Mouse (Mus musculus): ENCODE data around the gene Sult1a1. TPM values are rescaled to one million over a fixed set of nuclear protein-coding genes. Genes with fewer than 3 reads are reported as not detected.

Gene Sult1a1
- total RNA-seq, 1 experiment from 2014 or later: 17.1 TPM

DNA sequence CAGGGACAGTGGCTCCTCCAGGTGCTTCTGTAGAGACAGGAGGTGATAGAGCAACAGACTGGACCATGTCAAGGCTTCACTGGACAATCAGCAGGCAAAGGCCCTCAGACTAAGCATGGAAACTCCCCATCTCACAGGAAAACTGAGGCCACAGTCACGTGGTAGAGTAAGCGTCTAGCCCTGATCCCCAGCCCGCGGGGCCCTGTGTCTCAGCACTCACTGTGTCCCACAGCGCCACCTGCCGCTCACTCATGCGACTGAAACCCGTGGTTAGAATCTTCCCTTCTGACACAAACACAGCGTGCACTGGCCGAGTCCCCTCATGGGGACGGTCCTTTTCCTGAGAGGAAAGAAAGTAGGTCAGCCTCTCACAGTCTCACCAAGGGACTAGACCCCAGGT, 24.8 kb upstream of the Sult1a1 start:
- peak; percentile 33 to 43 for ATAC-seq (replicated peaks in 1 of 2; ENCODE audit: insufficient read depth in 1 of 2, low FRiP score in 2 of 2, low TSS enrichment in 1 of 2, low read depth in 1 of 2, poor library complexity in 2 of 2, severe bottlenecking in 2 of 2)

DNA sequence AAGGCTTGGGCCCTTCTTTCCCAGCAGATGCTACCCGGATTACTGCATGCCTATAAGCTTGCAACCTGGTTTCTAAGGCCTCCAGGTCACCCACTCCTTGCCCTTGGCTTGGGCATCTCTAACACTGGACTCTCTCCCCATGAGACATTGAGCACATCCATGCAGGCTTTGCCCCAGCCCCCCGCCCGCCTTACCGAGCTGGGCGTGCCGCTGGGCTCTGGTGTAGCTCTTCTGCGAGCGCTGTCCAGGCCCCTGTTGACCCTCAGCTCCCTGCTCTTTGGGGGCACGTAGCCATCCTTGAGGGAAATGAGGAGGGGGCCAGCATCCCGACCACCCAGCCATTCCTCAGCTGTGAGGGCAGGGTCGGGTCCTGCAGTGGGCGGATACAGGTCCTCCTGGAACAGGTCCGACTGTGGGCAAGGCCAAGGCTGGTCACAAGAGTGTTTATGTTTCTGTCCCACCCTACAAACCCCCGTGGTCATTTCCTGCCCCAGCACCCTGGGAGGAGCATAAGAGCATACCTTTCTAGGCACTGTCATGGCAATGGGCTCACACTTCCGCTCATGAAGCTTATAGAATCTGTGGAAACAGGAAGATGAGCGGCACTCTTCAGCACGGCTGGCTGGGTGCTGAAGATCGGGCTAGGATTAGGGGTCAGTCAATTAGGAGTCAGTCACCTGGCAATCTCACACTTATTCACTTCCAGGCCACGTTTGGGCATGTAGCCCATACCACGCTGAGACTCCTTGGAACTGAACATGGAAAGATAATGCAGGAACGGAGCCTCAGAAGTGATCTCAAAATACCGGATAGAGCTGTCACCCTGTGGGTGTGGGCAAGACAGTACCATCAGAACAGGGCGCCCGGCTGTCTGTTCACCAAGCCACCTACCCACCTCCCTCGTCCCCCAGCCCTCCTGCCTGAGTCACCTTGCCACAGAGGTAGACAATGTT, 24.1 kb upstream of the Sult1a1 start:
- no peak for ATAC-seq (replicated peaks in 1 of 2; ENCODE audit: insufficient read depth in 1 of 2, low FRiP score in 2 of 2, low TSS enrichment in 1 of 2, low read depth in 1 of 2, poor library complexity in 2 of 2, severe bottlenecking in 2 of 2)

DNA sequence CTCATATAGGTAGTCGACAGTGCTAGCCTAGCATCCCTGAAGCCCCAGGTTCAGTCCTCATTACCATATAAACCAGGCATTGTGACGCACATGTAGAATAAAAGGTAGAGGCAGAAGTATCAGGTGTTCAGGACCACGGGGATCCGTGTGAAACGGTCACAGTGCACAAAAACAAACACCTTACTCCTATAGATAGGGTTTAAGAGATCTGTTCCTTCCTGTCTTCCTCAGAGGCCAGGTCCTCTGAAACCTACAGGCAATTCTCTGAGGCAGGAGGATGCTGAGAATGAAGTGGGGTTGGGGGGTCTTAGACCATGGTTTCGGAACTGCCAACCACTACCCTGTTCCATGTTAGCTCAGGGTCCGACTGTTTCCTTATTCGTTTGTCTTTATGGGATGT, 21.6 kb upstream of the Sult1a1 start:
- ATAC-seq (replicated peaks in 1 of 2; ENCODE audit: insufficient read depth in 1 of 2, low FRiP score in 2 of 2, low TSS enrichment in 1 of 2, low read depth in 1 of 2, poor library complexity in 2 of 2, severe bottlenecking in 2 of 2): no peak

DNA sequence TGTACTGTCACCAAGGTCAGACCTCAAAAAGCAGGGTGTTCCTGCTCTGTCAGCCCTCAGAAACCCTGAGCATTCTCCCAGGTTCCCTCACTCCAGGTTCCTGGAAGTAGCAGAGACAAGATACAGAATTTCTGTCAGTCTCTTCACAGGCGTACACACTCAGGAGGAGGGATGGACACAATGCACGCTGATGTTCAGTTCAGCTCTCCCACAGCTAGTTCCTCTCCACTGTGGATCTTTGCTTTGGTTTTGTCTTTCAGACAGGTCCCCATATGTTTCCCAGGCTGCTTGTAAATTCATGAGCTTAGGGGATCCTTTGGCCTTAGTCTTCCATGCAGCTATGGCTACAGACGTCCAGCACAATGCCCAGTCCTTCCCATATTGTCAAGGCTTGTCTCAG, 20.7 kb upstream of the Sult1a1 start:
- ATAC-seq (replicated peaks in 1 of 2; ENCODE audit: insufficient read depth in 1 of 2, low FRiP score in 2 of 2, low TSS enrichment in 1 of 2, low read depth in 1 of 2, poor library complexity in 2 of 2, severe bottlenecking in 2 of 2): no peak

DNA sequence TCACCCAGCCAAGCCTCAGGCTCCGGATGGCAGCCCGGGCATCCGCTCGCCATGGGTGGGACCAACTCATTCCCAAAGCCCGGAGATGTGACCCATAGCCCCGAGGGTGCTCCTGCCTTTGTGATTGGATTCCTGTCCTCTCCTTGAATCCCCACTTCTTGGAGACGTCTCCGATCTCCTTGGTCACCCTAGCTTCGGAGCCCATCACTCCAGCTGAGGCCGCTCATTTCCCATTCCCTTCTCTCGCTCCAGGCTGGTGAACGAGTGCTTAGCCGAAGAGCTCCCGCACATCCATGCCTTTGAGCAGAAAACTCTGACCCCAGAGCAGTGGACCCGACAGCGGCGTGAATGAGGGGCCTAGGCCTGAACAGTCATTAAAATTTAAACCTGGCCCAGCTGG, 20.1 kb upstream of the Sult1a1 start:
- ATAC-seq (replicated peaks in 1 of 2; ENCODE audit: insufficient read depth in 1 of 2, low FRiP score in 2 of 2, low TSS enrichment in 1 of 2, low read depth in 1 of 2, poor library complexity in 2 of 2, severe bottlenecking in 2 of 2): no peak

DNA sequence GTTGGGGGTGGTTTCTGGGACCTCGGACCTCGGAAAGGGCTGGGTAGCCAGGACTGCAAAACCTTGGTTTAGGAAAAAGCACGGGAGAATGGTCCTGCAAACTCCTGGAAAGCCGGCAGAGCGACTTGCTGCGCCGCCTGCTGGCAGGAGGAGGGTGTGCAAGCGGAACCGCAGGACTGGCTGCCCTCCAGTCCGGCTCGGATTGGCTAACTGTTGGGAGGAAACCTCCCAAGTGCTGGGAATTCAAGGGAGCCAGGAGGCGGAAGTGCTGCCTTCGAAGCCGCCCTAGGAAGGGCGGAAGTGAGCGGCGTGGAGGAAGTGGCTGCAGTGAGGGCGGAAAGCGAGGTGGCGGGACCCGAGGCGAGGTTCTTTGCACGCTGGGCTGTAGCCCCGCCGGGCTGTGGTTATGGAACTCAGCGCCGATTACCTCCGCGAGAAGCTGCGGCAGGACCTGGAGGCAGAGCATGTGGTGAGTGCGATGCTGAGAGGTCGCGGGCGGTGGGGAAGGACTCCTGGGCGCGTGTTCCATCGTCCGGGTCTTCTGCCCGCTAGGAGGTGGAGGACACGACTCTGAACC, 19.5 kb upstream of the Sult1a1 start, which contains the start of gene Slx1b:
Gene Slx1b (minus strand): TSS at position 154 of the 577 bp plus-strand sequence.
- peak; percentile 85 to 86 for ATAC-seq (replicated peaks in 1 of 2; ENCODE audit: insufficient read depth in 1 of 2, low FRiP score in 2 of 2, low TSS enrichment in 1 of 2, low read depth in 1 of 2, poor library complexity in 2 of 2, severe bottlenecking in 2 of 2)

DNA sequence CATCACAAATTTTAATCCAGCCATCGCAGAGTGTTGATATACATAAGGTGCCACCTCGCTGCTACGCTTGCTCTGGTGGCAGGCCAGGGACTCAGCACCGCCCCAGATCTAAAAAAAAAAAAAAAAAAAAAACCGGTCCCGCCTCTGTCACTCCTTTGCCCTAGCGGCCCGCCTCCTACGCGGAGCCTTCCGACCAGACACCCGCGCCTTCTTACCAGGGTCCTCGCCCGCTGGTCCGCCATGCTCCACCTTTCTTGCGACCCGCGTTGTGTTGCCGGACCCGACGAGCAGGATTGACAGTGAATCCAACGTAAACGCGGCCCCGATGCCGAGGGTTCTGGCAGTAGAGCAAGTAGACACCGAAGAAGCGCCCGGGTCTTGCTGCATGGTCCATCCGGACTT, 19.0 kb upstream of the Sult1a1 start, which contains the start of gene Bola2:
Gene Bola2 (plus strand): TSS at position 192 of the 402 bp plus-strand sequence.
- ATAC-seq (replicated peaks in 1 of 2; ENCODE audit: insufficient read depth in 1 of 2, low FRiP score in 2 of 2, low TSS enrichment in 1 of 2, low read depth in 1 of 2, poor library complexity in 2 of 2, severe bottlenecking in 2 of 2): peak; percentile 64 to 84

DNA sequence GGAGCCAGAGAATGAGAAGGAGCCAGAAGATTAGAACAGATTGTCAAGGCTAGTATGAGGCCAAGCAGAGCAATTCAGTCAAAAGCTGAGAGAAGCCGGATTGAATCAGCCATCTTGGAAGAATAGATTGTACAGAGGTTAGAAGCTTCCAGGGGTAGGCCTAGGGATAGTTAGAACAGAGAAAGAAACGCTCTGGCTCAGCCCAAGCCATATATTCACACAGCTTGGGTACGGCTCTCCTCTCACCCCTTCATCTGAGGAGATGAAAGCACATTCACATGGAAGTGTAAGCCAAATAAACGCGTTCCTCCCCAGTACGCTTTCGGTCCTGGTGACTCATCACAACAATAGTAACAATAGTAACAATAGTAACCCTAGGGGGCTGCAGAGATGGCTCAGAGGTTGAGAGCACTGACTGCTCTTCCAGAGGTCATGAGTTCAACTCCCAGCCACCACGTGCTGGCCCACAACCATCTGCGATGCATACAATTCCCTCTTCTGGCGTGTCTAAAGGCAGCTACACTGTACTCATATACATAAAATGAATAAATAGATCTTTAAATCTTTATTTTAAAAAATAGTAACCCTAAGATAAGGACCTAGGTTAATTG, 18.3 kb upstream of the Sult1a1 start:
- ATAC-seq (replicated peaks in 1 of 2; ENCODE audit: insufficient read depth in 1 of 2, low FRiP score in 2 of 2, low TSS enrichment in 1 of 2, low read depth in 1 of 2, poor library complexity in 2 of 2, severe bottlenecking in 2 of 2): no peak

DNA sequence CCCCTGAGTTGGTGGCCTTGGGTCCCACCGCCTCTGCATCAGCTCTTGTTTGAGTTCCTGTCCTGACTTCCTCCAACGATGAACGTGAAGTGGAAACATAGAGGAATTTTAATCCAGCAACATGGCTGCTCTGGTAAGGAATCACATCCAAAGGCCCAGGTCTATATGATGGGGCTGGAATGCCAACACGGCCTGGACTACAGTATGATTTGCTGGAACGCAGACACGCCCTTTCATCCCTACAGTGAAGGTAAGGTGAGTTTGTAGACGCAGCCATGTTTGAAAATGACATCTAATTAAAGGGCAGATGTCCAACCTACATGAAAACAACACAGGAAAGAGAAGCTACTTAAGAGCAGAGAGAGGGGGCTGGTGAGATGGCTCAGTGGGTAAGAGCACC, 17.5 kb upstream of the Sult1a1 start:
- no peak for ATAC-seq (replicated peaks in 1 of 2; ENCODE audit: insufficient read depth in 1 of 2, low FRiP score in 2 of 2, low TSS enrichment in 1 of 2, low read depth in 1 of 2, poor library complexity in 2 of 2, severe bottlenecking in 2 of 2)

DNA sequence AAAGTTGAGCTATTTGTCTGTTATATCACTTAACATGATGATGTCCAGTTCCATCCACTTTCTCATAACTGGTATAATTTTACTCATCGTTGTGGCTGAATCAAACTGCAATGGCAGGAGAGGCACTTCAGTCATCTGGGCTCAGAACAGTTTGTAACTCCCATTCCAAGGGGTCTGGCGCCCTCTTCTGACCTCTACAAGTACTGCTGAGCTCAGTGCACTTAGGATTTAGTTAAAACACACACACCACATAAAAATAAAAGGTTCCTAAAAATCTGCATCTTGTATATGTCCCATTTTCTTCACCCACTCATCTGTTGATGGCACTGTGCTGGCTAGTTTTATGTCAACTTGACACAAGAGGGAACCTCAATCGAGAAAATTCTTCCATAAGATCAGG, 17.0 kb upstream of the Sult1a1 start:
- peak; percentile 32 to 54; a peak in 1 of 4 replicates for ATAC-seq (replicated peaks in 1 of 2; ENCODE audit: insufficient read depth in 1 of 2, low FRiP score in 2 of 2, low TSS enrichment in 1 of 2, low read depth in 1 of 2, poor library complexity in 2 of 2, severe bottlenecking in 2 of 2)

DNA sequence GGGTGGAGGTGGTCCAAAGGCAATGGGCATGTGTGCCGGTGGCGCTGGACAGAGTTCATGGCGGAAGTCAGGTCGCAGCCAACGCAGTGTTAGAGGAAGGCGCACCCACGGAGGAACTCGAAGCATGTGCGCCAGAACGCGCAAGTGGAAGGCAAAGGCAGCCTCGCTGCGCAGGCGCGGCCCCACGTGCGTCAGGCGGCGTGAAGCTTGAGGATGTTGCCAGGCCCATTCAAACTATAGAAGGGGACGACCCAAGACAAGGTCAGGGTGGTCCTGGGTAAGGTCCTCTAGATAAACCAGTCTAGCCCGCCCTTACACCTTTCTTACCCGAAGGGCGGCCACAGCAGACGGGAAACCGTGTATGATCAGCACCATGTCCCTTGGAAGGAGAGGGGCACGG, 16.2 kb upstream of the Sult1a1 start:
- ATAC-seq (replicated peaks in 1 of 2; ENCODE audit: insufficient read depth in 1 of 2, low FRiP score in 2 of 2, low TSS enrichment in 1 of 2, low read depth in 1 of 2, poor library complexity in 2 of 2, severe bottlenecking in 2 of 2): no peak

DNA sequence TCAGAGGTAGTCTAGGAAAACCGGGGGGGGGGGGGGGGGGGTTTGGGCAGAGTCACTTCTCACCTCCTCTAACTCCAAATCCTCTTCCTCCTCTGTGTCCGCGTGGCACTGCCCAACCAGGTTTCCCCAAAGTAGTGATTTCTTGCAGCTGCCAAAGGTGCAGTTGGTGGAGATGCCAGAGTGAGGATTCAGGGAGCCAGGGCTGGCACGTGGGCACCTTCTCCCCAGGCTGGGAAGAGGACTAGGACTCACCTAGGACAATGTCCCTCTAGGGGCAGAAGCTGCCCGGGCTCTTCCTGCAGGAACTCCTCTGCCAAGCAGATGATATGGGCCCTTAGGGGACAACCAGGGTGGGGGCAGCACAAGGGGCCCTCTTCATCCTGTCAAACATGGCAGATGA, 15.4 kb upstream of the Sult1a1 start:
- ATAC-seq (replicated peaks in 1 of 2; ENCODE audit: insufficient read depth in 1 of 2, low FRiP score in 2 of 2, low TSS enrichment in 1 of 2, low read depth in 1 of 2, poor library complexity in 2 of 2, severe bottlenecking in 2 of 2): no peak

DNA sequence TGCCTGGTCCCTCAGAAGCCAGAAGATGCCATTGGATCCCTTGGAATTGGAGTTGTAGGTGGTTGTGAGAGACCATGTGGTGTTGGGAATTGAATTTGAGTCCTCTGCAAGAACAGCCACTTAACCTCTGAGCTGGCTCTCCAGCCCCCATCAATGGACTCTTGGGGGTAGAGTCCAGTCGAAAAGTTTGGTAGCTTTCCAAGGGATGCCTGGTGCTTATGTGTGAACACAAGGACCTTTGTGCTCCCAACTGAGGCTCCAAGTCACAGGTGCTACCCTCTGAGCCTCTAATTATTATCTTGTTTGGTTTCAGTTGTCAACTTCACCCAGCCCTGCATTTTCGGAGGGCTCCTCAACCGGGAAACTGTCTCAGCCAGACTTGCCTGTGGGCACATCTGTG, 14.5 kb upstream of the Sult1a1 start:
- ATAC-seq (replicated peaks in 1 of 2; ENCODE audit: insufficient read depth in 1 of 2, low FRiP score in 2 of 2, low TSS enrichment in 1 of 2, low read depth in 1 of 2, poor library complexity in 2 of 2, severe bottlenecking in 2 of 2): no peak

DNA sequence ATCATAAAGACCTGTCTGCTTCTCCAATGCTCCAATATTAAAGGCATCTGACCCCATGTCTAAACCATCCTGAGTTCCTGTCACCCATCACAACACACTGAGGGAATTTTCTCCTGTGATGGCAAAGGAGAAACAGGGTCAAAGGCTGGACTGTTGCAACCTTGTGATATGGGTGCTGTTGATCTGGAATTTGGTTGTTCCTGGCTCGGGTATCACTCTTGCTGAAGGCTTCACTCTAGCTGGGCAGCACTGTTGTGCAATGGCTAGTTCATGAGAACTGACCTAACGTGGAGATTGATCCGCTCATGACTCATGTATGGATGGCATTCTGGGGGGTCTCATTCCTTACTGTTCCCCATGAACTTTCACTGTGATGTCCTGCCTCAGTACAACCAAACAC, 12.8 kb upstream of the Sult1a1 start:
- ATAC-seq (replicated peaks in 1 of 2; ENCODE audit: insufficient read depth in 1 of 2, low FRiP score in 2 of 2, low TSS enrichment in 1 of 2, low read depth in 1 of 2, poor library complexity in 2 of 2, severe bottlenecking in 2 of 2): no peak

DNA sequence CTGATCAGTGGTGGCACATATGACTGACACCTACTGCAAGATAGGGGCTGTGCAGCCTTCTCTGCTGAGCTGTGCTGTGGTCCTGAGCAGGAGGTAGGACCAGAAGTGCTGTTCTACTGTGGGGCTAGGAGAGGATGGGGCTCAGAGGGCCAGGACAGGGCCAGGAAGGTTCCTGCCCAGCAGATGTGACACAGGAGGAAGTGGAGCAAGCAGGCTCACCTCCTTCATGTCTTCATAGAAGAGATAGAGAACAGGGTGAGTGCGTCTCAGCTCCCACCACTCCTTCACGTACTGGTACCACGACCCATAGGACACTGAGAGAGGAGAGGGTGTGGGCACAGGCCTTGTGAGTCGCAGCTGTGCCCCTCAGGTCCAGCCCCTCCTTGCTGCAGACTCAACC, 11.9 kb upstream of the Sult1a1 start:
- ATAC-seq (replicated peaks in 1 of 2; ENCODE audit: insufficient read depth in 1 of 2, low FRiP score in 2 of 2, low TSS enrichment in 1 of 2, low read depth in 1 of 2, poor library complexity in 2 of 2, severe bottlenecking in 2 of 2): peak in 1 of 2 experiments; percentile 19; a peak in 2 of 4 replicates

DNA sequence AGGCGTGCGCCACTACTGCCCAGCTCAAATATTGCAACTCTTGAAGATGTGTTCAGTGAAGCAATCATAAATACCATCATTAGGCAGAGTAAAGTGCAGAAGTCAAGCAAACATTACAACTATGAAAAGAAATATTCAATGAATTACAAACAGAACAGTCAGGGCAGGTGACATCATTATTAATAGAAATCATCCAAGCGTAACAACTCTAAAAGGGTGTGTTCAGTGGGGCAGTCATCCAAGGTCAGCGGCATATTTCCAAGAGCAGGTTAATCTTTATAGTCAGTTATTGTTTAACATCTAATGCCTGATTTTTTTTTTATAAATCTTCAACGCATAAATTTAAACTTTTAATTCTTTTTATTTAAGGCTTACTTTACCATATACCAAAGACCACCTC, 5.0 kb upstream of the Sult1a1 start:
- ATAC-seq (replicated peaks in 1 of 2; ENCODE audit: insufficient read depth in 1 of 2, low FRiP score in 2 of 2, low TSS enrichment in 1 of 2, low read depth in 1 of 2, poor library complexity in 2 of 2, severe bottlenecking in 2 of 2): no peak

DNA sequence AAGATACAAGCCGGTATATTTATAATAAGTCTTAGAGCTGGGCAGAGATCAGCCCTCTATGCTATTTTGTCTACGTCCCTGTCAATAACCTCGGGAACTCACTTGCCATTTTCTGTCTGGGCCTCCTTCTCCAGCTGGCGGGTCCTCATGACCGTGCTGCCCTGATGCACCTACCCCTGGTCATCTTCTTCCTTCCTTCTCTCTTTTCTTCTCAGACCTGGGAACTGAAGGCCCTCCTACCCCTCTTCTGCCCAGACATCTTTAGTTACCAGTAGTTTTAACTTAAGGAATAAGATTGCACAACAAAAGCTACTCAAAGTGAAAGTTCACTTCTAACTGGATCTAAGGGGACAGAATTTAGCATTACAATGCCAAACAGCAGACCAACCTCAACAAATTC, 3.5 kb upstream of the Sult1a1 start:
- ATAC-seq (replicated peaks in 1 of 2; ENCODE audit: insufficient read depth in 1 of 2, low FRiP score in 2 of 2, low TSS enrichment in 1 of 2, low read depth in 1 of 2, poor library complexity in 2 of 2, severe bottlenecking in 2 of 2): no peak

Measured in hematopoietic stem cell, adult 5-6 weeks (primary cell).